Mouse (Mus musculus) MEL (cell line): ENCODE results near the gene Milr1. TPM values are rescaled to one million over a fixed set of nuclear protein-coding genes. Genes with fewer than 3 reads are reported as not detected.
A peak's percentile ranks its signal among the peaks of the same experiment; 100 is the strongest.

Experiments used
- DNase-seq: peaks from one replicate; pipeline ENCODE4 v3.0.0; 2011; ENCODE audit warnings: low read depth, low spot score
- H3K27ac ChIP-seq: 2 replicates; pipeline ENCODE4 v1.5.1; 2012; ENCODE audit warnings: low read depth, mild to moderate bottlenecking, control low read depth, low read length, moderate library complexity; ENCODE audit not compliant: control insufficient read depth
- H3K27me3 ChIP-seq, 2 experiments: fragments of 150-350 bp in 1 of 2; sonication (generic) in 1 of 2; 2 replicates each; pipeline ENCODE4 v1.6.1; 2012; ENCODE audit warnings: low read length in 2 of 2, mild to moderate bottlenecking in 2 of 2, improper control_type of control experiment in 1 of 2, moderate library complexity in 1 of 2; ENCODE audit not compliant: insufficient read depth in 2 of 2, control insufficient read depth in 1 of 2
- H3K36me3 ChIP-seq, 2 experiments: 2 replicates each; pipeline ENCODE4 v1.6.1; 2012 to 2014; ENCODE audit warnings: low read length in 2 of 2, improper control_type of control experiment in 1 of 2, inconsistent platforms in 1 of 2, mild to moderate bottlenecking in 1 of 2; ENCODE audit not compliant: insufficient read depth in 2 of 2, control insufficient read depth in 1 of 2
- H3K4me1 ChIP-seq, 2 experiments: fragments of 150-350 bp in 1 of 2; sonication (generic) in 1 of 2; 2 replicates each; pipeline ENCODE4 v1.6.1; 2012; ENCODE audit warnings: low read length in 2 of 2, improper control_type of control experiment in 1 of 2, mild to moderate bottlenecking in 1 of 2; ENCODE audit not compliant: insufficient read depth in 2 of 2, control insufficient read depth in 1 of 2
- H3K4me3 ChIP-seq, 2 experiments: fragments of 150-350 bp in 1 of 2; sonication (generic) in 1 of 2; 2 replicates each; pipeline ENCODE4 v1.5.1; 2012; ENCODE audit warnings: low read depth in 2 of 2, low read length in 2 of 2, mild to moderate bottlenecking in 2 of 2, moderate library complexity in 2 of 2, control low read depth in 1 of 2, improper control_type of control experiment in 1 of 2; ENCODE audit not compliant: control insufficient read depth in 1 of 2, insufficient read depth in 1 of 2
- H3K79me2 ChIP-seq: 2 replicates; pipeline ENCODE4 v1.6.1; 2012; ENCODE audit warnings: mild to moderate bottlenecking, low read length, moderate library complexity; ENCODE audit not compliant: control insufficient read depth, poor library complexity, insufficient read depth
- H3K9ac ChIP-seq: 2 replicates; pipeline ENCODE4 v1.6.1; 2012; ENCODE audit warnings: low read depth, mild to moderate bottlenecking, control low read depth, low read length, moderate library complexity; ENCODE audit not compliant: control insufficient read depth, poor library complexity, severe bottlenecking
- H3K9me3 ChIP-seq: fragments of 150-350 bp; sonication (generic); replicated peaks from 2 replicates; pipeline ENCODE4 v1.6.1; 2012; ENCODE audit warnings: mild to moderate bottlenecking, low read length, improper control_type of control experiment, moderate library complexity; ENCODE audit not compliant: insufficient read depth
- CHD1 ChIP-seq: IDR thresholded peaks from 2 replicates; pipeline ENCODE4 v1.6.1; 2012; ENCODE audit warnings: low read depth, mild to moderate bottlenecking, inconsistent platforms, low read length, improper control_type of control experiment
- CTCF ChIP-seq, 3 experiments: IDR thresholded peaks in 2 of 3; conservative IDR thresholded peaks in 1 of 3; 2 replicates each; pipeline ENCODE4 v1.5.1; 2011 to 2012; ENCODE audit warnings: low read length in 3 of 3, low read depth in 2 of 3, mild to moderate bottlenecking in 2 of 3, improper control_type of control experiment in 1 of 3, inconsistent platforms in 1 of 3, mixed read lengths in 1 of 3, moderate library complexity in 1 of 3; ENCODE audit not compliant: control insufficient read depth in 1 of 3, insufficient read depth in 1 of 3, poor library complexity in 1 of 3, severe bottlenecking in 1 of 3
- E2F4 ChIP-seq: IDR thresholded peaks from 2 replicates; pipeline ENCODE4 v1.6.1; 2011; ENCODE audit warnings: low read depth, low read length, improper control_type of control experiment, borderline replicate concordance
- ELF1 ChIP-seq: IDR thresholded peaks from 2 replicates; pipeline ENCODE4 v1.6.1; 2014; ENCODE audit warnings: low read depth, mild to moderate bottlenecking, inconsistent platforms, low read length, improper control_type of control experiment, moderate library complexity
- EP300 ChIP-seq, 2 experiments: IDR thresholded peaks; 2 replicates each; pipeline ENCODE4 v1.6.1; 2011; ENCODE audit warnings: improper control_type of control experiment in 2 of 2, low read length in 2 of 2, low read depth in 1 of 2, mild to moderate bottlenecking in 1 of 2
- ETS1 ChIP-seq: IDR thresholded peaks from 2 replicates; pipeline ENCODE4 v1.6.1; 2012; ENCODE audit warnings: low read depth, mild to moderate bottlenecking, inconsistent platforms, low read length, improper control_type of control experiment, moderate library complexity
- GABPA ChIP-seq: IDR thresholded peaks from 2 replicates; pipeline ENCODE4 v1.6.1; 2012; ENCODE audit warnings: low read depth, mild to moderate bottlenecking, inconsistent platforms, low read length, improper control_type of control experiment, moderate library complexity
- GATA1 ChIP-seq: IDR thresholded peaks from 2 replicates; pipeline ENCODE4 v1.6.1; 2011; ENCODE audit warnings: low read depth, low read length, improper control_type of control experiment
- JUND ChIP-seq: IDR thresholded peaks from 2 replicates; pipeline ENCODE4 v1.6.1; 2011; ENCODE audit warnings: low read depth, mild to moderate bottlenecking, improper control_type of control experiment, low read length
- KAT2A ChIP-seq: conservative IDR thresholded peaks from 2 replicates; pipeline ENCODE4 v1.6.1; 2012; ENCODE audit warnings: low read depth, low read length, improper control_type of control experiment, inconsistent platforms
- MAFK ChIP-seq: IDR thresholded peaks from 2 replicates; pipeline ENCODE4 v1.6.1; 2011; ENCODE audit warnings: low read depth, mild to moderate bottlenecking, low read length, improper control_type of control experiment, borderline replicate concordance
- MAX ChIP-seq: IDR thresholded peaks from 2 replicates; pipeline ENCODE4 v1.6.1; 2011; ENCODE audit warnings: low read length, improper control_type of control experiment
- MXI1 ChIP-seq: IDR thresholded peaks from 2 replicates; pipeline ENCODE4 v1.6.1; 2011; ENCODE audit warnings: mild to moderate bottlenecking, low read depth, low read length, improper control_type of control experiment
- MYC ChIP-seq: IDR thresholded peaks from 2 replicates; pipeline ENCODE4 v1.6.1; 2011; ENCODE audit warnings: low read depth, mild to moderate bottlenecking, low read length, improper control_type of control experiment, moderate library complexity
- NELFE ChIP-seq: IDR thresholded peaks from 2 replicates; pipeline ENCODE4 v1.6.1; 2011; ENCODE audit warnings: low read depth, low read length, improper control_type of control experiment
- NRF1 ChIP-seq: IDR thresholded peaks from 2 replicates; pipeline ENCODE4 v1.6.1; 2014; ENCODE audit warnings: low read depth, mild to moderate bottlenecking, inconsistent platforms, low read length, improper control_type of control experiment, moderate library complexity; ENCODE audit not compliant: poor library complexity, insufficient read depth, severe bottlenecking
- POLR2A ChIP-seq, 2 experiments: IDR thresholded peaks; 2 replicates each; pipeline ENCODE4 v1.6.1; 2011 to 2012; ENCODE audit warnings: low read length in 2 of 2, mild to moderate bottlenecking in 2 of 2, control low read depth in 1 of 2, improper control_type of control experiment in 1 of 2, low read depth in 1 of 2, moderate library complexity in 1 of 2; ENCODE audit not compliant: control insufficient read depth in 1 of 2, insufficient read depth in 1 of 2, poor library complexity in 1 of 2
- POLR2AphosphoS2 ChIP-seq: IDR thresholded peaks from 2 replicates; pipeline ENCODE4 v1.6.1; 2011; ENCODE audit warnings: low read length, improper control_type of control experiment
- POLR2AphosphoS5 ChIP-seq: IDR thresholded peaks from 2 replicates; pipeline ENCODE4 v1.6.1; 2012; ENCODE audit warnings: low read depth, borderline replicate concordance, mild to moderate bottlenecking, inconsistent platforms, low read length, moderate library complexity, mixed read lengths
- RCOR1 ChIP-seq: IDR thresholded peaks from 2 replicates; pipeline ENCODE4 v1.6.1; 2012; ENCODE audit warnings: low read depth, mild to moderate bottlenecking, inconsistent platforms, low read length, improper control_type of control experiment
- SIN3A ChIP-seq: IDR thresholded peaks from 2 replicates; pipeline ENCODE4 v1.6.1; 2012; ENCODE audit warnings: low read length, improper control_type of control experiment, inconsistent platforms
- TAL1 ChIP-seq: IDR thresholded peaks from 2 replicates; pipeline ENCODE4 v1.6.1; 2012; ENCODE audit warnings: mild to moderate bottlenecking, inconsistent platforms, low read length, moderate library complexity, mixed read lengths
- TBP ChIP-seq: IDR thresholded peaks from 2 replicates; pipeline ENCODE4 v1.8.0; 2011; ENCODE audit warnings: low read depth, low read length, improper control_type of control experiment
- TCF12 ChIP-seq: IDR thresholded peaks from 2 replicates; pipeline ENCODE4 v1.6.1; 2014; ENCODE audit warnings: low read depth, mild to moderate bottlenecking, inconsistent platforms, low read length, improper control_type of control experiment, moderate library complexity
- UBTF ChIP-seq: IDR thresholded peaks from 2 replicates; pipeline ENCODE4 v1.6.1; 2012; ENCODE audit warnings: low read depth, mild to moderate bottlenecking, inconsistent platforms, low read length, improper control_type of control experiment, moderate library complexity, borderline replicate concordance; ENCODE audit not compliant: insufficient read depth
- USF1 ChIP-seq: IDR thresholded peaks from 2 replicates; pipeline ENCODE4 v1.6.1; 2014; ENCODE audit warnings: low read depth, mild to moderate bottlenecking, inconsistent platforms, low read length, improper control_type of control experiment, moderate library complexity
- USF2 ChIP-seq, 2 experiments: IDR thresholded peaks; 2 replicates each; pipeline ENCODE4 v1.6.1; 2011 to 2012; ENCODE audit warnings: improper control_type of control experiment in 2 of 2, low read length in 2 of 2, borderline replicate concordance in 1 of 2, inconsistent platforms in 1 of 2, low read depth in 1 of 2, mild to moderate bottlenecking in 1 of 2; ENCODE audit not compliant: insufficient read depth in 1 of 2
- ZC3H11A ChIP-seq: IDR thresholded peaks from 2 replicates; pipeline ENCODE4 v1.6.1; 2012; ENCODE audit warnings: low read depth, mild to moderate bottlenecking, inconsistent platforms, low read length, improper control_type of control experiment
- ZKSCAN1 ChIP-seq: IDR thresholded peaks from 2 replicates; pipeline ENCODE4 v1.6.1; 2012; ENCODE audit warnings: low read depth, mild to moderate bottlenecking, inconsistent platforms, low read length, improper control_type of control experiment, moderate library complexity
- ZMIZ1 ChIP-seq: IDR thresholded peaks from 2 replicates; pipeline ENCODE4 v1.6.1; 2012; ENCODE audit warnings: low read depth, mild to moderate bottlenecking, inconsistent platforms, low read length, improper control_type of control experiment, moderate library complexity
- polyA plus RNA-seq, 2 experiments: library from polyadenylated mRNA; stranded (reverse) in 1 of 2; unstranded in 1 of 2; fragments of >175 nt in 1 of 2; fragments of >200 nt in 1 of 2; gene quantifications; 2 replicates each; pipeline versions ENCODE4 v1.2.1 to v1.2.4; 2012; ENCODE audit warnings: low replicate concordance in 2 of 2, low read depth in 1 of 2; ENCODE audit not compliant: insufficient read length in 2 of 2, insufficient read depth in 1 of 2, missing spikeins in 1 of 2
- total RNA-seq: library from RNA; depleted of rRNA; stranded (reverse); fragments of 300-350 nt; gene quantifications from 2 replicates; pipeline ENCODE4 v1.2.3, GENCODE M21; 2012

Milr1 gene
- total and polyA plus RNA-seq, 3 experiments, result 0.26 TPM; not detected in 2

DNA sequence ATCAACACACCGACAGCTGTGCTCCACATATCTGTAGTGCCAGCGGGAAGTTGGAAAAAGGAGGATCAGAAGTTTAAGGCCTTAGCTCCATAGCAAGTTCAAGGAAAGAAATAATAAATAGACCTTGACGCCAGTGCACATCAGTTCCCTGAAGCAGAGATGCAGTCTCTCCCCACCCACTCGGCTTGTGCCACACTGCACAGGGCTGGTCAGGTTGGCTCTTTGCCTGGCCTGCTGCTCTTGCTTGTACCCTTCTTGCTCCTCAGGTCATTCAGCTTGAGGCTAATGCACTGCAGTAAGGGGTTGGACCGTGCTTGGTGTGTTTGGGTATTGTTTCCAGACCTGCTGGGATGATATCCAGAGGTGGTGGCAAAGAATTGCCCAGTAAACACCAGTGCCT lies 9.5 kb downstream of the Milr1 start:
- H3K27ac ChIP-seq, result no peak overlapping the region
- H3K4me1 ChIP-seq, result peaks cover 35 to 58% of the 10 kb centered on the region in 2 experiments
- H3K4me3 ChIP-seq, result no peak overlapping the region
- H3K36me3 ChIP-seq, result peaks cover 0 to 52% of the 10 kb centered on the region in 2 experiments; a peak in 2 of 4 replicates
- H3K79me2 ChIP-seq, result no peaks in the 10 kb centered on the region
- H3K9ac ChIP-seq, result no peak overlapping the region
- no peaks in the 10 kb centered on the region for H3K9me3 ChIP-seq
- no peak for DNase-seq
- TF ChIP-seq ZKSCAN1 (no peak), GABPA (no peak)
- H3K27me3 ChIP-seq, result no peaks in the 10 kb centered on the region

DNA sequence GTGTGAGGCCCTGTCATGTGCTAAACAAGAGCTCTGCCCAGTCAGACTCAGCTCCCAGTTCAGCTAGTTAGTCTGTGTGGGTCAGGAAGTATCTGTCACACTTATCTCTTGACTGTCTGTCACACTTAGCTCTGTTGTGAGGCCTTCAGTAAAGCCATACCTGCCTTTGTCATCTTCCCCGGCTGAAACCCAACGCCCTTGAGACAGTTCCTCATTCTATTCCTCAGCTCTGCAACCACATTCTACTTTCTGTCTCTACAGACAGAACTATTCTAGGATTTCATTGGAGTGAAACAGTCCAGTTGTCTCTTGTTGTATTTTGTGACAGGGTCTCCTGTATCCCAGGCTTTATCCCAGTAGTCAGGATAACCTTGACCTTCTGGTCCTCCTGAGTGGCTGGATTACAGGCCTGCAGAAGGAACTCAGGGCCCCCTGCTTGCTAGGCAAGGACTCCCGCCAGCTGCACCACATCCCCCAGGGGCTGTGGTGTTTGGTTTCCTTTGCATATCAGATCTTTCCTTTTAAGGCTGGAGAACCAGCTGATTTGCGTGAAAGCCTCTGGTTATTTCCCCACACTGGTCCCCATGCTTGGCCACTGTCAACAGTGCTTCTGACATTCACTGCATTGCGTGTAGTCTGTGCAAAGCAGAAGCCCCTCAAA lies 11.2 kb downstream of the Milr1 start:
- no peaks in the 10 kb centered on the region for H3K27me3 ChIP-seq
- peaks cover 35 to 56% of the 10 kb centered on the region in 2 experiments for H3K4me1 ChIP-seq
- DNase-seq, result peak; percentile 95
- H3K9ac ChIP-seq, result peak overlapping the region; percentile 47
- H3K27ac ChIP-seq, result peak overlapping the region; percentile 67
- peak overlapping the region in 1 of 2 experiments; percentile 33; a peak in 3 of 4 replicates for H3K4me3 ChIP-seq
- H3K79me2 ChIP-seq, result no peaks in the 10 kb centered on the region
- no peaks in the 10 kb centered on the region for H3K9me3 ChIP-seq
- H3K36me3 ChIP-seq, result peaks cover 0 to 52% of the 10 kb centered on the region in 2 experiments; a peak in 3 of 4 replicates
- TF ChIP-seq ZKSCAN1 (no peak), MYC (peak; percentile 77), CHD1 (no peak), ELF1 (peak; percentile 31; the same call in 1 of the 2 replicates), KAT2A (no peak), NRF1 (no peak), ZMIZ1 (no peak), GABPA (no peak), ZC3H11A (no peak), GATA1 (peak; percentile 88), RCOR1 (no peak), E2F4 (no peak), SIN3A (peak; percentile 87), MXI1 (peak; percentile 83), NELFE (no peak), USF2 (IDR thresholded peaks at IDR 0.05; ENCODE audit: borderline replicate concordance in 1 of 2, insufficient read depth in 1 of 2, low read depth in 1 of 2, low read length in 2 of 2) (no peak), EP300 (IDR thresholded peaks at IDR 0.05; ENCODE audit: low read depth in 1 of 2, low read length in 2 of 2) (peak; percentile 61 to 74), CTCF (IDR thresholded peaks at IDR 0.05 in 2 of 3, conservative IDR thresholded peaks at IDR 0.05 in 1 of 3; ENCODE audit: control insufficient read depth in 1 of 3, insufficient read depth in 1 of 3, low read depth in 2 of 3, low read length in 3 of 3, poor library complexity in 1 of 3, severe bottlenecking in 1 of 3) (no peak), UBTF (no peak), POLR2AphosphoS2 (no peak), MAX (no peak; the same call in 1 of the 2 replicates), ETS1 (peak; percentile 95), MAFK (no peak), POLR2A (IDR thresholded peaks at IDR 0.05; ENCODE audit: control insufficient read depth in 1 of 2, insufficient read depth in 1 of 2, low read depth in 1 of 2, low read length in 2 of 2, poor library complexity in 1 of 2) (no peak), POLR2AphosphoS5 (no peak), TCF12 (0 out of 2 replicates have a peak, but pooled peaks have one; percentile 26), JUND (no peak), TBP (peak; percentile 75), USF1 (peak; percentile 39), TAL1 (0 out of 2 replicates have a peak, but pooled peaks have one; percentile 10)
